Mouse (Mus musculus) urinary bladder, adult 18-20 months (tissue): ENCODE results near the gene Gm16181.

Experiments
- DNase-seq, 2 experiments: peaks; one replicate each; pipeline ENCODE4 v3.0.0; 2022; ENCODE audit warnings: low spot score in 2 of 2, mixed read lengths in 2 of 2

Gm16181 gene

GRCm38 (mm10) chr17:35220156-35220952 lies at the start of gene Gm16181:
Gene Gm16181, plus strand, starts transcription at chr17:35220834.
- DNase-seq, result no peak

GRCm38 (mm10) chr17:35172445-35173234 lies 48.0 kb upstream of the Gm16181 start:
- no peak for DNase-seq

- no peak for DNase-seq
These were observed 47.3 kb upstream of the Gm16181 start for GRCm38 (mm10) chr17:35173329-35173728.

GRCm38 (mm10) chr17:35174201-35174977 lies 46.2 kb upstream of the Gm16181 start:
- DNase-seq, result no peak

GRCm38 (mm10) chr17:35175382-35175781 lies 45.3 kb upstream of the Gm16181 start:
- no peak for DNase-seq

- no peak for DNase-seq
These were observed 44.7 kb upstream of the Gm16181 start, which contains the start of gene Aif1 for GRCm38 (mm10) chr17:35175968-35176367. Gene Aif1, minus strand, starts transcription at chr17:35176068.

- peak in 1 of 2 experiments; percentile 59 for DNase-seq
These were observed 42.1 kb upstream of the Gm16181 start for GRCm38 (mm10) chr17:35178528-35178927.

- DNase-seq, result no peak
These were observed 40.5 kb upstream of the Gm16181 start for GRCm38 (mm10) chr17:35180093-35180492.

- DNase-seq, result peak in 1 of 2 experiments; percentile 64
These were observed 34.7 kb upstream of the Gm16181 start for GRCm38 (mm10) chr17:35185639-35186611.

- DNase-seq, result no peak
These were observed 34.0 kb upstream of the Gm16181 start for GRCm38 (mm10) chr17:35186681-35187080.

- no peak for DNase-seq
These were observed 33.3 kb upstream of the Gm16181 start for GRCm38 (mm10) chr17:35187345-35187744.

GRCm38 (mm10) chr17:35187959-35188610 lies 32.5 kb upstream of the Gm16181 start, which contains the start of gene Lst1:
Gene Lst1, minus strand, starts transcription at chr17:35188439.
- DNase-seq, result no peak

- no peak for DNase-seq
These were observed 31.4 kb upstream of the Gm16181 start for GRCm38 (mm10) chr17:35189186-35189585.

GRCm38 (mm10) chr17:35190096-35190495 lies 30.5 kb upstream of the Gm16181 start:
- no peak for DNase-seq

- DNase-seq, result no peak
These were observed 28.9 kb upstream of the Gm16181 start for GRCm38 (mm10) chr17:35191723-35192122.

- DNase-seq, result no peak
These were observed 27.7 kb upstream of the Gm16181 start for GRCm38 (mm10) chr17:35192924-35193323.

GRCm38 (mm10) chr17:35193881-35194843 lies 26.5 kb upstream of the Gm16181 start, which contains the start of gene Ltb:
Gene Ltb, plus strand, starts transcription at chr17:35194439.
- no peak for DNase-seq

GRCm38 (mm10) chr17:35194844-35195630 lies 25.6 kb upstream of the Gm16181 start:
- no peak for DNase-seq
